Mouse (Mus musculus): ENCODE data around the gene Itfg1. TPM values are rescaled to one million over a fixed set of nuclear protein-coding genes. Genes with fewer than 3 reads are reported as not detected.

Itfg1 gene
- 188 and 195 TPM in 2 replicates for polyA plus RNA-seq (2015; fragmentation: Nextera tagmentation; extraction: Ambion mirVana)

DNA sequence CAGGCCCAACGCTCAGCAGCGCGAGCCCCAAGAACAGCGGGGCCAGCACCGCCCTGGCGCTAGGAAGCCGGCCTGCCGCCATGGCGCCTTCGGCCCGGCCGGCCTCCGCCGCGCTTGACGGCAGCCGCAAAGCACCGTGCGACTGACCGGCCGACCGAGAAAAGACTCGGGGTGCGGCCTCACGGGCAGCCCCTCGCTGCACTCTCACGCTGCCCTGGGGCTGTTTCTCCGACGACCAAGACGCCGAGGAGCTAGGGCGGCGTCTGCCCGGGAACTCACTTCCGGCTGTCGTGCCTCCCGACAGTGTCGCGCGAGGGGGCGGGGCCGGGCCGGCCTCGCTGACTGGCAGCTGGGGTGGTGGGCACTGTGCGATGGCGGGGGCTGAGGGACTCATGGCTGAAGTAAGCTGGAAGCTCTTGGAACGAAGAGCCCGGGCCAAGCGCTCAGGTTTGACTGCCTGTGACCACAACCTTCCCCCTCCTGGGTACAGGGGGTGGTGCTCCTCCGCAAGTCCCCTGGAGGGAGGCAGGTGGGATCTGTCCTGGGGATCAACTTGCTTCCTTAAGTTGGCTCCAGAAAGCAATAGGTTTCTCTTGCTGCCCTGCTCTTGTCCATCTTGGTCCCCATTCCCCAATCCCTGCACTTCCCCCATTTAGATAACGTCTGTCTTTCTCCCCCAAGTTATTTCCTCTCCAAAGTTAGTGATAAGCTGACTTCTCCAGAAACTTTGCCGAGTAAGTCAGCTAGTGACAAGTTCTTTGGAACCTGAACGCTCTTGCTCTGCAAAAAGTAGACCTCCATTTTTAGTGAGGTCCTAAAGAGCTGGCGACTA, at the start of gene Itfg1, which contains the start of gene Phkb:
TSS of gene Itfg1 (minus strand) at position 265 of the 832 bp plus-strand sequence.
TSS of gene Phkb (plus strand) at position 303 of the 832 bp plus-strand sequence.

DNA sequence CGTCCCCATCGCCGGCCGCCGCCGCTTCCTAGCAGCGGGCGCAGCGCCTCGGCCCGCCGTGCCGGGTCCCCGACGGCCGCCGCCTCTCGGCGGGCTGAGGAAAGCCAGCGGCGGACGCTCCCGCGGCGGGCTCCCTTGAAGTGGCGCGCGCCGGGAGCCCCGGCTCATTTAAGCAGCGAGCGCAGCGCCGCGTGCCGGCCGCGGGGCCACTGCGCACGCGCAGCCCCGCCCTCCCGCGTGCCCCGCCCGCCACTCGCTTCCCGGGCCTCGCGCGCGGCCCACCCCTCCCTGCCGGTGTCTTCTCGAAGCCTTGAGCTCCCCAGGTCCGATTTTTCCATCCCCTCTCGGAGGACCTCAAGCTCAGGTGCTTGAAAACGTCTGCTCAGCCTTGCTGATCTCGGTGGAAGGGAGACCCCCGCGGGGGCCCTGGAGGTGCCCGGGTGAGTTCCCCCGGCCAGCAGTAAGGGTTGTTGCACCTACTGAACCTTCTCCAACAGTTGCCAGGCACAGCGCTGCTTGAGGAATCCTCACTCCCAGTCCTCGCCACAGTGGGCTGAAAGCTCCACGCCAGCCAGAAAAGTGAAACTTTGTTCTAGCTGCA, 139.9 kb downstream of the Itfg1 start, which contains the start of gene Neto2:
TSS of gene Neto2 (minus strand) at position 174 of the 601 bp plus-strand sequence.

Small RNA genes lying within 50 kb of the gene (microRNA-seq; reads per million reads assigned to microRNA genes)
- gene Mir8109 = not detected

Other genes with a start within 250 kb of the Itfg1 start
- gene Neto2, start 140.0 kb downstream of the Itfg1 start, polyA plus RNA-seq (2015; fragmentation: Nextera tagmentation; extraction: Ambion mirVana) = 33.3 and 33.8 TPM in 2 replicates
- 40.2 and 45.5 TPM in 2 replicates for gene Phkb, start within 50 bp of the Itfg1 start, polyA plus RNA-seq (2015; fragmentation: Nextera tagmentation; extraction: Ambion mirVana)

Data from neural tube, postnatal 0 days (tissue).